Mouse (Mus musculus): ENCODE results near the gene Gm47969.

- TF ChIP-seq CTCF (IDR thresholded peaks at IDR 0.05; ENCODE audit: borderline replicate concordance, control insufficient read depth, extremely low read depth, insufficient read depth, low read length, poor library complexity) = no peak
- no peak for TF ChIP-seq POLR2A (IDR thresholded peaks at IDR 0.05; ENCODE audit: control insufficient read depth, extremely low read depth, insufficient read depth, low read length, poor library complexity)
Observed at GRCm38 (mm10) chr1:83059278-83059677, 14.5 kb downstream of the Gm47969 start, which contains the start of gene A030005K14Rik.

All from thymus, adult 2 months (tissue).